Mouse (Mus musculus): Measurements from ENCODE around the gene Egfl8.

The Egfl8 gene

GRCm38 (mm10) chr17:34648141-34648890, 32.5 kb upstream of the Egfl8 start:
- DNase-seq (ENCODE audit: low spot score) = no peak

- DNase-seq (ENCODE audit: low spot score) = peak; percentile 95
Measured at GRCm38 (mm10) chr17:34646906-34647787, 31.4 kb upstream of the Egfl8 start, which contains the start of gene Atf6b. Gene Atf6b (plus strand): TSS chr17:34647146.

- DNase-seq (ENCODE audit: low spot score) = no peak
Measured at GRCm38 (mm10) chr17:34645831-34646511, 30.2 kb upstream of the Egfl8 start.

GRCm38 (mm10) chr17:34645256-34645829, 29.6 kb upstream of the Egfl8 start:
- DNase-seq (ENCODE audit: low spot score) = no peak

- peak; percentile 94 for DNase-seq (ENCODE audit: low spot score)
Measured at GRCm38 (mm10) chr17:34644608-34645007, 28.8 kb upstream of the Egfl8 start, which contains the start of gene Fkbpl. Gene Fkbpl (plus strand): TSS chr17:34644764.

GRCm38 (mm10) chr17:34643944-34644343, 28.2 kb upstream of the Egfl8 start:
- DNase-seq (ENCODE audit: low spot score) = no peak

- peak; percentile 45 for DNase-seq (ENCODE audit: low spot score)
Measured at GRCm38 (mm10) chr17:34643379-34643778, 27.6 kb upstream of the Egfl8 start.

- no peak for DNase-seq (ENCODE audit: low spot score)
Measured at GRCm38 (mm10) chr17:34641945-34642344, 26.2 kb upstream of the Egfl8 start.

- DNase-seq (ENCODE audit: low spot score) = no peak
Measured at GRCm38 (mm10) chr17:34640778-34641601, 25.2 kb upstream of the Egfl8 start.

- no peak for DNase-seq (ENCODE audit: low spot score)
Measured at GRCm38 (mm10) chr17:34639461-34640255, 23.9 kb upstream of the Egfl8 start.

GRCm38 (mm10) chr17:34637459-34637858, 21.7 kb upstream of the Egfl8 start:
- DNase-seq (ENCODE audit: low spot score) = no peak

- DNase-seq (ENCODE audit: low spot score) = no peak
Measured at GRCm38 (mm10) chr17:34635671-34636070, 19.9 kb upstream of the Egfl8 start.

GRCm38 (mm10) chr17:34632261-34632691, 16.5 kb upstream of the Egfl8 start:
- DNase-seq (ENCODE audit: low spot score) = no peak

- no peak for DNase-seq (ENCODE audit: low spot score)
Measured at GRCm38 (mm10) chr17:34631647-34632046, 15.9 kb upstream of the Egfl8 start.

GRCm38 (mm10) chr17:34630761-34631301, 15.1 kb upstream of the Egfl8 start:
- no peak for DNase-seq (ENCODE audit: low spot score)

GRCm38 (mm10) chr17:34629796-34630603, 14.2 kb upstream of the Egfl8 start:
- DNase-seq (ENCODE audit: low spot score) = no peak

- DNase-seq (ENCODE audit: low spot score) = no peak
Measured at GRCm38 (mm10) chr17:34629221-34629751, 13.5 kb upstream of the Egfl8 start, which contains the start of gene Prrt1. Gene Prrt1 (plus strand): TSS chr17:34629533.

- no peak for DNase-seq (ENCODE audit: low spot score)
Measured at GRCm38 (mm10) chr17:34628644-34628967, 12.8 kb upstream of the Egfl8 start.
